Mouse (Mus musculus) layer of hippocampus, postnatal 36 days (tissue): ENCODE measurements at regions not wholly inside any gene's neighbourhood (a gene's known extent, or its start where the extent isn't known, plus 50 kb on each side); places are given as distances from the start of the nearest gene placed in this dataset.

Experiments used
- DNase-seq, 2 experiments: peaks; one replicate each; pipeline ENCODE4 v3.0.0; 2022

GRCm38 (mm10) chr4:29135685-29136385, 322.9 kb downstream of the Epha7 start:
- no peak for DNase-seq

GRCm38 (mm10) chr4:29138771-29139301, 325.9 kb downstream of the Epha7 start:
- no peak for DNase-seq

- DNase-seq: no peak
Measured at GRCm38 (mm10) chr4:29143415-29143814, 330.5 kb downstream of the Epha7 start.

- no peak for DNase-seq
Measured at GRCm38 (mm10) chr4:29145242-29145641, 332.3 kb downstream of the Epha7 start.

GRCm38 (mm10) chr4:29152134-29152867, 339.4 kb downstream of the Epha7 start:
- no peak for DNase-seq

- DNase-seq: no peak
Measured at GRCm38 (mm10) chr4:29182494-29182893, 369.6 kb downstream of the Epha7 start.

GRCm38 (mm10) chr4:29183411-29183810, 370.5 kb downstream of the Epha7 start:
- no peak for DNase-seq

GRCm38 (mm10) chr4:29183818-29184217, 370.9 kb downstream of the Epha7 start:
- DNase-seq: no peak

- DNase-seq: no peak
Measured at GRCm38 (mm10) chr4:29200976-29201375, 388.0 kb downstream of the Epha7 start.
